Mouse (Mus musculus) ZHBTc4 (cell line): ENCODE results near the gene Imp4.

Experiments
- DNase-seq: peaks from one replicate; pipeline ENCODE4 v3.0.0-alpha.2; 2011; ENCODE audit warnings: low read depth, low spot score

Gene Imp4

DNA sequence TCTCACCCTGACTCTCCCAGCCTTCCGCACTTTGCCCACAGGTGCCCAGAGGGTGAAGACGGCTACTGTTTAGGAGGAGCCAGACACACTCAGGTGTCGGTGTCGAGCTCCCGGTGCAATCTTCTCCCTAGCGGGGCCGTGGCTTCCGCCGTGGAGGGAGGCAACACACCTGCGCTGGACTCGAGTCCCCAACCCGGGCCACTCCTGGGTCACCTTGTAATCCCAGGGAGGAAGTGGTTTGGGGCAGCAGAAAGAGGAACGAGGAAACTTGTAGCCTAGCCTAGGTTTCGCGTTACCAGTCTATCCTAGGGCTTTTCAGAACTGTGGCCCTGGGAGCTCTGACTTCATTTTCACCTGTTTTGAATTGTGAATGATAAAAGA, 20.4 kb downstream of the Imp4 start:
- no peak for DNase-seq

DNA sequence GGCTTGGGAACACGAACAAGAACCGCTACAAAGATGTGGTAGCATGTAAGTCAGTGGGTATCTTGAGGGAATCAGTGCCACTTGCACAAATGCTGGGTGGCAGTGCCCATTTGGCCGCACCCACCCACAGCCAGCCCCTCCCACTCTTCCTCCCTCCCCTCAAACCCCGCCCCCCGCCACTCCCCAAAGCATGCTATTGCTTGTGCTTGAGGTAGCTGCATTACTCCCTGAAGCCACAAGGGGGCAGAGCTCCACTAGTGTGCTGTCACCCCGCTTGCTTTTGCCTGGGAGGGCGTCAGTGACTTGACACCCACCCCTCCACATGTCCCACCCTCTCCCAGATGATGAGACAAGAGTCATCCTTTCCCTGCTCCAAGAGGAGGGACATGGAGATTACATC, 23.1 kb downstream of the Imp4 start:
- peak; percentile 89 for DNase-seq

DNA sequence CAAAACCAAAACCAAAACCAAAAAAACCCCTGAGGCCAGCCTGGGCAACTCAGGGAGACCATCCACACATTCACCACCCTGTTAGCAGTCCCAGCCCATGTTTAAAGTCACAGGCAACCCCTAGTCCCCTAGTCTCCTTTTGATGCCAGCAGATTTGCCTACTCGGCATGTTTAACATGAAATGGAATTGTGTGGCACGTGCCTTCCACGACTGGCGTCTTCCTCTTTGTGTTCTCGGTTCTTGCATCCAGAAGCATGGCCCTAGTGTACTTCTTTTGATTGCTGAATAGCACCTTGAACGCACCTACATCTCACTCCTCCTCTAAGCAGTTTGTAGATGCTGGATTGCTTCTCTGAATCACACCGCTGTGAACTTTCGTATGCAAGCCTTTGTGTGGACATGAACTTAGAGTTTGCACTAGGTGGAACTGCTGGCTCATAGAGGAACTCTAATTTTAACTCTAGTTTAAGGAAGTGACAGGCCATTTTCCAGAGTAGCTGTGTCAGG, 24.7 kb downstream of the Imp4 start:
- no peak for DNase-seq

DNA sequence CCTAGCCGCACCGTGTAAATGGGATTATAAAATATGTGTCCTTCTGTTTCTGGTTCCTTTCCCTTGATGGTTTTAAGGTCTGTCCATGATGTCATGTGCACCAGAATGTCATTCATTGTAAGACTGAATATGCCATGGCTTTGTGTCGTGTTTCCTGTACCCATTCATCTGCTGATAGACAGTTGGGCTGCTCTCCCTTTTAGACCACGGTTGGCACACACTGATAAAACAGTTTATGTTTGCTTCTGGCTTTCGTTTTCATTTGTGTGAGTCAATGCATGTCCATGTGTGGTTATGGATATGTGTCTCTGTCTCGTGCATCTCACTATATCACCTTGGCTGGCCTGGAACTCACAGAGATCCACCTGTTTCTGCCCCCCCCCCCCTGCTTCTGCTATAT, 25.8 kb downstream of the Imp4 start:
- no peak for DNase-seq

DNA sequence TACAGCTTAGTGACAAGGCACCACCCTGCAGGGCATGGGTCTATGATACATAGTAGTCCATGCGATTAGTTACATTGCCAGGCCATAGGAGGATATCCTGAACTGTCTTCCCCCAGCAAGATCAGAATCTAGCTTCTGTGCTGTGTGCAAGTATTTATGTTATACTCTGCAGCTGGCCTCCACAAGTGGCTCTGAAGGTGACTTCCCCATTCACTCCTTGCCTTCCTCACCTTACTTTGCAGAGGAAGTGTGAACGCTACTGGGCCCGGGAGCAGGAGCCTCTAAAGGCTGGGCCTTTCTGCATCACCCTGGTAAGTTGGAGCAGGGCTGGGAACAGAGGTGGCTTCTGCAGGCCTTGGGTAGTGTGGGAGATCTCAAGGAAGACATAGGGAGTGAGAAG, 28.4 kb downstream of the Imp4 start:
- no peak for DNase-seq

DNA sequence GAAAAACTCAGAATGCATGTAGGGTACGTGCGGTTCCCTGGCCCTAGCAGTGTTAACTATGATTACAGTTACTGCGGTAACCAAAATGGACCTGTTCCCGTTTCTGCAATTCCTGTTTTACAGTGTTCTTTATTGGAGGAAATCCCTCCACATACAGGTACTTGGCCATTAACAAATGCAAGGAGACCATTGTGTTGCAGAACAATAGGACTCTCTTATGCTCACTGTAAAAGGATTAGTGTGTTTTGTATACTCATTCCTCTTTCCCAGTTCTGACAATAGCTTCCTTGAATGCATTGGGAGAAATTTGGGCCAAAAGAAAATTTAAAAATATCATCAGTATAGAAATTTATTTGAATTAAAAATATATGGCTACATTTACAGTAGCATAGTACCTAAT, 28.8 kb downstream of the Imp4 start:
- DNase-seq, result peak; percentile 37

DNA sequence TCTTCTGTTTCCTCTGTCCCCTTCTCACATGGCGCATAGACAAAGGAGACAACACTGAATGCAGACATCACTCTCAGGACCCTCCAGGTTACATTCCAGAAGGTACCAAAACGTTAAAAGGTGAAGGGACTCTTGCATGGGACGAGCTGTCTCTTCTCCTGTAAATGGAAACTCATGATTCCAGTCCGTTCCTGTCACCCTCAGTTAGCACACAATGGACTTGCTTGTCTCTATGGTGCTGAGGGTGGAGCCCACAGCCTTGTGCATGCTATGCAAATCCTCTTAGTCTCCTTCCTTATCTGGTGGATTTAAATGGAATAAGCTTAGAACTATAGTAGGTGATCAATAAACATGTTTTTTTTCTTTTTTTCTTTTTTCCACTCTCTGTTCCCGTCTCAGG, 30.1 kb downstream of the Imp4 start:
- peak; percentile 76 for DNase-seq

DNA sequence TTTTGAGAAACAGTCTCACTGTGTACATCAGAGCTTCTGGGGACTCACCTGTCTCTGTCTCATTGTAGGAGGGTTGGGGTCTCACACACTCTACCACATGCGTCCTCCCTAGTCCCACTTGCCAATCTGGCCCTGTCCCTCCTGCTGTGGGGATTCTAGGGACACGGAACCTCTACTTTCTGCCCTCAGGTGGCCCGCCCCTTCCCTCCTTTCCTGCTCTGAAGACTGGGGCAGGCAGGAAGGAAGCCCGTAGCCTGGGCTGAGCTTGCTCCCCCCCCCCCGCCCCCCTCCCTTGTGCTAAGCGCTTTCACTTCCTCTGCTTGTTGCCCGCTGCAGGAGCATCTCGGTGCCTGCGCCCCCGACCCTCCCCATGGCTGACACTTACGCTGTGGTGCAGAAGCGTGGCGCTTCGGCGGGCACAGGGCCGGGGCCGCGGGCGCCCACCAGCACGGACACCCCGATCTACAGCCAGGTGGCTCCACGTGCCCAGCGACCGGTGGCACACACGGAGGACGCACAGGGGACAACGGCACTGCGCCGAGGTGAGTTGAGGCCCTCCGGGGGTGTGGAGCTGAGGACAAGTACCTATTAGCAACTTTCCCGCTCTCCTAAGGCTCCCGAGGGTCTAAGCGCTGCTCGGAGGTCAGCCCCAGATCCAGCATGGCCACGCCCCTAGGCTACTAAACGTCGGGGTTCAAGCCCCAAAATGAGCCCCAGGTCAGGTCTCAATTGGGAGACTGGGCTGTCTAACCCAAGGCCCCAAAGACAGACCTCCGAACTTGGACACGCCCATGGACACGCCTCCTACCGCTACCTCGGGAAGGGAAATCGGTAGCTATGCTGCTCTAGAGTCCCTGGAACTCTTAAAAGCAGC, 33.0 kb downstream of the Imp4 start:
- DNase-seq, result peak; percentile 72

DNA sequence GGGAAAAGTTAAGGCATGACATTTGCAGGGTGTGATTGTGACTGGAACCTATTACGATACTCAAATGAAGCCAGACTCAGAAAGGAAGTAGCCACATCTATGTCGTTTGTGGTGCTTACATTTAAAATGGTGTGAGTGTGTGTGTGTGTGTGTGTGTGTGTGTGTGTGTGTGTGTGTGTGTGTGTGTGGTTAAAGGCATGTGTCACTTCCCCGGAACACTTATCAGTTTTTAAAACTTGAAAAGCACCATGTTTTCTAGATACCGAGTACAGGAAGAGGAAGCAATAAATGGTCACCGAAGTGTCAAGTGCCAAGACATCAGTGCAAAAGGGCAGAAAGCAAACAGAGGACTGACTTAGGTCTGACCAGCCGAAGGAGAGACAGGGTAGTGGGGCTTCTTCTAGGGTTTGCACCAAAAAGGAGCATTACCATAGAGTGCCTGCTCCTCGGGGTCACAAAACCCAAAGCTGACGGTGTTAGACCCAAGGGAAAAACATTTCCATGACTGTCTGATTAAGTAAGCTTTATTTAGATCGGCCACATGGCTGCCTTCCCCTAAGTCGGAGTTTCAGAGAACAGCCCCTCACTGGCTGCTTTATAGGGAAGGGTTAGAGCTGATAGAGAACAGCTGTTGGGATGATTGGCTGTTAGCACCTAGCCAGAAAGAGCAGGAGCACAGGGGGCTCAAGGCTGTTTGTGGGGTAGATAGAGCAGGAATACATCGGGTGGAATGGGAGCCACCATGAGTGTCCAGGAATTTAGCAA, 39.4 kb downstream of the Imp4 start:
- DNase-seq, result no peak

DNA sequence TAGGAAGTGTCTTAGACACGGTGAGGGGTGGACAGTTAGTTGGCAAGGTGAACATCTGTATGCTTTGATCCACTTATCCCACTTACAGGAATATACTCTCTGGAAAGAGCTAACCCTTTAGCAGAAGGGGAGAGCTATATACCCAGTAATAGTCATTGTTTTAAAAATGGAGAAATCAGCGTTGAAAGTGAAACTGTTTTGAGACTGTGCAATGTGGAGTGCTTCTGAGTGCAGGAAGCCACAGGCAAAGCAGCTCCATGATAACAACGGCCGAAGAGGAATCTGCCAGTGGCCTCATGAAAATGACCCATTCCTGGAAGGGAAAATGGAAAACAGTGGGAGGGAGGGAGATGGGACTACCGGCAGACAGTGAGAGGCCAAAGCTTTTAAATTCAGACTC, 41.1 kb downstream of the Imp4 start:
- DNase-seq, result no peak

DNA sequence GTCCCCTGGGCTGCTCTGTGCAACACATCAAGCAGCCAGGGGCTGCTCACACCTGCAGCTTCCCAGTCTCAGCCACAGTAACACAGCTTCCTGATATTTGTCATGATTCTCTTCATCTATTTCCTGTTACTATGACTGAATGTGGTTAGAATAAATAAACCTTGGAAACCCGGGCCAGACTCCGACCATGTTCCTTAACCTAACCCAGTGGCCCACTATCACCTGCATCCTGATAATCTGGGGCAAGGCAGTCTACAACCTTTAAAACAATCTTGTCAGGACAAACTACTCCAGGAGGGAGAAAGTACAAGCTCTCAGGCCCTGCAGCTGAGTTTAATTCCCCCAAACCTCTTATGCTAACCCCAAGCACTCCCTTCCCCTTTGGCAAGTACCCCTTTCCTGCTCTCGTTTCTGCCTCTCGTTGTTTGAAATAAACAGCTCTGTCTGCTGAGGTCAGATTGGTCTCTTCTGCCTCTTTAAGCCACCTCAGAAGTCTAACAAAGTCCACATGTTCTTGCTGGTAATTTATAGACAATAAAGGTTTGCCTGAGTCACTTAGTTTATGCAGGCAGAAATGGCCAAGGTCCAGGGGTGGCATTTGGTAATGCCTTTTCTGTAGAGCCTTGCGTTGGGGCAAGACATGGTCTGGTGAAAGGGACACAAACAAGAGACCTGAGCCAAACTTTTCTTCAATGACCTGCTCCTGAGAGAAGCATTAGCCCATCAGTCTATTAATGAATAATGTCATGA, 42.4 kb downstream of the Imp4 start:
- DNase-seq, result no peak

DNA sequence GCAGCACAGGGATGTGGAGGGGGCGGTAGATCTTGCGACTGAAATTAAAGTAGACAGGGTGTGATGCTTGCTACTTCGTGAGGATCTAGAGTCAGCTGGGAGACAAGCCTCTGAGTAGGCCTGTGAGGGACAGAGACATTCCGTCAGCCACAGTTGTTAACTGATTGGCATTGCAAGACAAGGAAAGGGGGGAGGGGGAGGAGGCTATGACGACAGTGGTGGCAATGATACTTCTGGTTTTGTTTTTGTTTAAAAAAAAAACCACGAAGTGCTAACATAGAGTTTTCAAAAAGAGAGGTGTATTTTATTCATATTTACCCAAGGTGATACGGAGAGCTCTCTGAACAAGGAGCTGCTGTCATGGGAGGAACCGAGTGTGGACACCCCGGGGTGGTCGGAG, 44.8 kb downstream of the Imp4 start:
- no peak for DNase-seq

DNA sequence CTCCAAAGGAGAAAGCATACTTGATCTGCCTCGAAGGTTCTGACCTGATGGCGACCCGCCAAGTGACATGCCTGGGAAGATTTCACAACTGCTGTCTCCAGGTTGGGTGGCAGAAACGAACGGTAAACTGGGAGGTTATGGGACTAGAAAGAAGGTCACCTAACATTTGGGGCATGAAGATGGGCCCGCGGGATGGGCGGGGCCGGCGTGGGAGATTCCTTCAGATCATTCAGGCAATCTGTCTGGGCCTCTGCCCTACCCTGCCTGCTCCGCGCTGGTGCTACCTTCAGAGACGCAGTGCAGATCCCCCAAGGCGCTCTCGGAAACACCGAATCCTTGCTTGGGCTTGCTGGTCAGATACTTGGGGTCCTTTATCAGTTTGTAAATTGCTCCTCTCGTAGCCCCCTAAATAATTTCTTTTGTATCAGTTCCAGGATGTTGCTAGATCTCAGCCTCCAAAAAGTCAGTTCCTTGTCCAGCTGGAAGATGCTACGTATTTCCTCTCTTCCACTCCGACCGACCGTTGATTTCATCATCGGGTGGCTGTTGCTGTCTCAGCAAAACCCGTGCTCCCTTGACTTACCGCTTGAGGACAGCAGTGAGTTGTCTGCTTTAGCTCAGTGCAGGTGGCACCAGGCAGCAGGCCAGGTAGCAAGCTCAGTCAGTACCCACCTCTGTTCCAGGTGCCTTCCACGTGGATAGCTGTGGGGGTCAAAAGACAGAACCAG, 46.0 kb downstream of the Imp4 start:
- peak; percentile 75 for DNase-seq

DNA sequence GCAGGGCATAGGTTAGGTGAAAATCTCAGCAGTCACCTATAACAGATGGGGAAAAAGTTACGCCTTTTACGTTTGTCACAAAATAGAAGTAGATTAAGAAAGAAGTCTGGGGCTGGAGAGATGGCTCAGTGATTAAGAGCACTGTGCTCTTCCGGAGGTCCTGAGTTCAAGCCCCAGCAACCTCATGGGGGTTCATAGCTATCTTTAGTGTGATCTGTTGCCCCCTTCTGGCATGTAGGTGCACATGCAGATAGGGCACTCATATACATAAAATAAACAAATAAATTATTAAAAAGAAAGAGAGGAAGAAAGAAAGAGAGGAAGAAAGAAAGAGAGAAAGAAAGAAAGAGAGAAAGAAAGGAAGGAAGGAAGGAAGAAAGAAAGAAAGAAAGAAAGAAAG, 47.7 kb downstream of the Imp4 start:
- DNase-seq, result no peak

DNA sequence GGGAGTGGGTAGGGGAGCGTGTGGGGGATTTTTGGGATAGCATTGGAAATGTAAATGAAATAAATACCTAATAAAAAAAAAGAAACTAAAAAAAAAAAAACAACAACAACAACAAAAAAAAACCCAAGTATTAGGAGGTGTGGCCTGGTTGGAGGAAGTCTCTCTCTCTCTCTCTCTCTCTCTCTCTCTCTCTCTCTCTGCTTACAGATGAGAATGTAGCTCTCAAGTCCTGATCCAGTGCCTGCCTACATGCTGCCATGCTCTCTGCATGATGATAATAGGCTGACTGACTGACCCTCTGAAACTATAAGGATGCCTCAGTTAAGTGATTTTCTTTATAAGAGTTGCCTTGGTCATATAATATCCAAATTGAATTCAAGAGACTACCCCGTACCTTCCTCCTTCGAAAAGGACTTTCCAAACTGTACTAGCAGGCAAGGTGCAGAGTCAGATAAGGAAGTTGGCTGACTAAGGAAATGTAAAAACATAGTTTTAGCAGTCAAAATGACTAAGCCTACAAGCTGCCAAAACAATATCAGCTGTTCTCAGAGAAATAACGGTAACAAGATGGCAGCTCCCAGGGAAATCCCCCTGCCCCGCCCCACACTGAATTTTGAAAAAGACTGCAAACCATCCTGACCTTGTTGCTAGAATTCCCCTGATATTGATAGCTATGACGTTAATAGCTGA, 50.3 kb downstream of the Imp4 start:
- no peak for DNase-seq

DNA sequence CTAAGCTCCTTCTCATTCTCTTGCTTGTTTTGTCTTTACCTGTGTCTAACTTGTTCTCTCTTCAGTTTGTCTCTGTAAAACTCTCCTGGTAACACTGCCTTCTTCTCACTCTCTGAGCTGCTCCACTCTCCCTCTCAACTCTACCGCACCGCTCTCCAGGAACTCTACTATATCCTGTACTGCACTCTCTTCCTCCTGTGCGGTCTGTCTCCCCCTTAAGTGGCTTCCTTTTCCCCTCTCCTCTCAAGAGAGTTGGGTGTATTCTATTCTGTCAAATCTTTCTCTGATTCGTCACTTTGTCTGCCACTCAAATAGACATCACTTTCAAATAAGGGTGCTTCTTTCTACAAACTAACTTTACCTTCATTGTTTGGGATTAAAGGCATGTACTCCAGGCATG, 51.8 kb downstream of the Imp4 start:
- no peak for DNase-seq
